Mouse (Mus musculus) small intestine, adult 2 months (tissue): ENCODE data around the gene Atg9b. TPM values are rescaled to one million over a fixed set of nuclear protein-coding genes. Genes with fewer than 3 reads are reported as not detected.

Experiments
- H3K27ac ChIP-seq: fragments of 200-500 bp; 2 replicates; pipeline ENCODE4 v1.5.1; 2012; ENCODE audit warnings: low read depth, low read length, control low read depth, inconsistent platforms; ENCODE audit not compliant: insufficient read depth
- H3K27me3 ChIP-seq: fragments of 200-500 bp; 2 replicates; pipeline ENCODE4 v1.6.1; 2012; ENCODE audit warnings: mild to moderate bottlenecking, moderate library complexity, low read length, inconsistent platforms; ENCODE audit not compliant: control insufficient read depth, insufficient read depth
- H3K36me3 ChIP-seq: fragments of 200-500 bp; 2 replicates; pipeline ENCODE4 v1.6.1; 2012; ENCODE audit warnings: mild to moderate bottlenecking, low read length, control low read depth, inconsistent platforms; ENCODE audit not compliant: control insufficient read depth, insufficient read depth
- H3K4me1 ChIP-seq: fragments of 200-500 bp; 2 replicates; pipeline ENCODE4 v1.6.1; 2012; ENCODE audit warnings: low read length, inconsistent platforms, mixed read lengths; ENCODE audit not compliant: control insufficient read depth, insufficient read depth, insufficient read length
- H3K4me3 ChIP-seq: fragments of 200-500 bp; 2 replicates; pipeline ENCODE4 v1.5.1; 2012; ENCODE audit warnings: low read depth, mild to moderate bottlenecking, control low read depth, inconsistent platforms, low read length, moderate library complexity
- CTCF ChIP-seq: fragments of 200-500 bp; IDR thresholded peaks from 2 replicates; pipeline ENCODE4 v1.5.1; 2012; ENCODE audit warnings: low read depth, mild to moderate bottlenecking, control low read depth, inconsistent platforms, low read length, moderate library complexity, mixed read lengths; ENCODE audit not compliant: insufficient replicate concordance, insufficient read length; ENCODE audit errors: extremely low read depth
- POLR2A ChIP-seq: fragments of 200-500 bp; IDR thresholded peaks from 2 replicates; pipeline ENCODE4 v1.6.1; 2012; ENCODE audit warnings: low read depth, mild to moderate bottlenecking, control low read depth, inconsistent platforms, low read length, moderate library complexity
- WGBS: fragments of 180-500 bp; shearing (Covaris S2); methylation state at CpG from one replicate; pipeline ENCODE4 v1.1.7; 2018; 5-methylcytosine and 5-hydroxymethylcytosine counted together
- polyA plus RNA-seq: library from polyadenylated mRNA; depleted of rRNA; stranded (reverse); fragments of >200 nt; gene quantifications from 2 replicates; pipeline ENCODE4 v1.2.3, GENCODE M21; 2012

Atg9b gene
- polyA plus RNA-seq, 1 experiment, result 0.43 TPM

GRCm38 (mm10) chr5:24393392-24393997 lies 1.6 kb upstream of the Atg9b start, which contains the start of gene Abcb8:
TSS of gene Abcb8 (plus strand) at chr5:24393663.
- no peaks in the 10 kb centered on the region for H3K36me3 ChIP-seq
- H3K27me3 ChIP-seq, result 0 out of 2 replicates have a peak, but pooled peaks cover 2% of the 10 kb centered on the region
- H3K27ac ChIP-seq, result peak within 1 kb of the TSS; percentile 89
- WGBS, result 13% methylated on average over 7 of the region's 7 CpGs
- TF ChIP-seq POLR2A (no peak), CTCF (peak; percentile 91; the same call in 1 of the 2 replicates)
- H3K4me3 ChIP-seq, result peak within 1 kb of the TSS; percentile 71
- peaks cover 8% of the 10 kb centered on the region; the same call in 1 of the 2 replicates for H3K4me1 ChIP-seq

- Histone ChIP-seq H3K27me3 (peaks cover 6% of the 10 kb centered on the region; the same call in 1 of the 2 replicates), H3K4me3 (no peak overlapping the region), H3K27ac (no peak overlapping the region), H3K36me3 (no peaks in the 10 kb centered on the region), H3K4me1 (peaks cover 15% of the 10 kb centered on the region)
- TF ChIP-seq POLR2A (no peak), CTCF (no peak)
- WGBS, result 46% methylated on average over 7 of the region's 7 CpGs
These were observed 781 bp upstream of the Atg9b start for GRCm38 (mm10) chr5:24392724-24393123.

GRCm38 (mm10) chr5:24389658-24390020 lies 2.3 kb downstream of the Atg9b start:
- Histone ChIP-seq H3K27me3 (peaks cover 14% of the 10 kb centered on the region; the same call in 1 of the 2 replicates), H3K4me1 (peaks cover 21% of the 10 kb centered on the region), H3K36me3 (no peaks in the 10 kb centered on the region), H3K4me3 (no peak overlapping the region), H3K27ac (no peak overlapping the region)
- WGBS, result 90% methylated on average over 4 of the region's 4 CpGs
- TF ChIP-seq CTCF (no peak), POLR2A (no peak)

GRCm38 (mm10) chr5:24389011-24389657 lies 2.8 kb downstream of the Atg9b start:
- Histone ChIP-seq H3K36me3 (no peaks in the 10 kb centered on the region), H3K27ac (no peak overlapping the region)

GRCm38 (mm10) chr5:24388246-24388915 lies 3.6 kb downstream of the Atg9b start:
- Histone ChIP-seq H3K27me3 (peaks cover 14% of the 10 kb centered on the region; the same call in 1 of the 2 replicates), H3K4me1 (peaks cover 21% of the 10 kb centered on the region), H3K27ac (no peak overlapping the region), H3K36me3 (no peaks in the 10 kb centered on the region), H3K4me3 (peak overlapping the region; percentile 55)
- TF ChIP-seq POLR2A (no peak), CTCF (no peak)
- 41% methylated on average over 26 of the region's 26 CpGs for WGBS

More at GRCm38 (mm10) chr5:24389011-24389657, 2.8 kb downstream of the Atg9b start:
- WGBS, result 69% methylated on average over 7 of the region's 7 CpGs
- Histone ChIP-seq H3K4me1 (peaks cover 21% of the 10 kb centered on the region), H3K4me3 (no peak overlapping the region), H3K27me3 (peaks cover 14% of the 10 kb centered on the region; the same call in 1 of the 2 replicates)
- TF ChIP-seq POLR2A (no peak), CTCF (no peak)

GRCm38 (mm10) chr5:24387264-24388241 lies 4.4 kb downstream of the Atg9b start:
- TF ChIP-seq POLR2A (no peak), CTCF (no peak)

More at GRCm38 (mm10) chr5:24387264-24388241, 4.4 kb downstream of the Atg9b start:
- Histone ChIP-seq H3K4me1 (peaks cover 25% of the 10 kb centered on the region), H3K27ac (no peak overlapping the region), H3K36me3 (no peaks in the 10 kb centered on the region), H3K4me3 (peak overlapping the region; percentile 55), H3K27me3 (peaks cover 14% of the 10 kb centered on the region; the same call in 1 of the 2 replicates)
- 1% methylated on average over 73 of the region's 73 CpGs for WGBS
